Mouse (Mus musculus): ENCODE results near the gene Lifr. TPM values are rescaled to one million over a fixed set of nuclear protein-coding genes. Genes with fewer than 3 reads are reported as not detected.

Lifr gene
- polyA plus RNA-seq, 1 experiment from 2014 or later, result 9.4 TPM

DNA sequence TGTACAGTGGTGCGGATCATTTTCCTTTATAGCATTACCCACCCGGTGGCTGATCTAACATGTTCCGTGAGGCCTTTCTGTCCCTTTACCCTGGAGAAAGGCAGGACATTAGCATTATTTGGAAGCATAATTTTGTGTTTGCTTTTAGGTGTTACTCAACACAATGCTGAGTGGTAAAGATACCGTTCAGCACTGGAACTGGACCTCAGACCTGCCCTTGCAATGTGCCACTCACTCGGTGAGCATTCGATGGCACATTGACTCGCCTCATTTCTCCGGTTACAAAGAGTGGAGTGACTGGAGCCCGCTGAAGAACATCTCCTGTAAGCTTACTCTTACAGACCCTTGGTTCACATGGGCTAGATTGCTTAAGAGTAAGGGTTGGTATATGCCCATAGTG, 76.3 kb downstream of the Lifr start:
- ATAC-seq (replicated peaks; ENCODE audit: low FRiP score), result no peak

GRCm38 (mm10) chr15:7167238-7167905, 77.0 kb downstream of the Lifr start:
- no peak for ATAC-seq (replicated peaks; ENCODE audit: low FRiP score)
- Histone ChIP-seq H3K9me3 (ENCODE audit: control insufficient read depth, low read length) (no peaks in the 10 kb centered on the region), H3K9ac (ENCODE audit: low read length) (no peak overlapping the region), H3K4me3 (ENCODE audit: low read depth, low read length) (no peak overlapping the region), H3K27me3 (ENCODE audit: control insufficient read depth, insufficient read depth, low read length) (no peaks in the 10 kb centered on the region), H3K4me1 (replicated peaks; ENCODE audit: control insufficient read depth, insufficient read depth, low read length) (no peaks in the 10 kb centered on the region), H3K36me3 (ENCODE audit: control insufficient read depth, insufficient read depth, low read length) (no peaks in the 10 kb centered on the region), H3K27ac (ENCODE audit: low read depth, low read length) (no peak overlapping the region), H3K4me2 (ENCODE audit: low read depth, low read length, severe bottlenecking) (no peak overlapping the region)
- 91% methylated on average over 10 of the region's 10 CpGs for WGBS
- no peak for DNase-seq (ENCODE audit: low spot score)

More for the DNA sequence above, 76.3 kb downstream of the Lifr start:
- H3K4me3 ChIP-seq (ENCODE audit: low read depth, low read length), result no peak overlapping the region
- no peak overlapping the region for H3K9ac ChIP-seq (ENCODE audit: low read length)
- no peaks in the 10 kb centered on the region for H3K27me3 ChIP-seq (ENCODE audit: control insufficient read depth, insufficient read depth, low read length)
- no peaks in the 10 kb centered on the region for H3K36me3 ChIP-seq (ENCODE audit: control insufficient read depth, insufficient read depth, low read length)
- H3K4me2 ChIP-seq (ENCODE audit: low read depth, low read length, severe bottlenecking), result no peak overlapping the region
- no peaks in the 10 kb centered on the region for H3K9me3 ChIP-seq (ENCODE audit: control insufficient read depth, low read length)
- WGBS, result 93% methylated on average over 9 of the region's 9 CpGs
- H3K27ac ChIP-seq (ENCODE audit: low read depth, low read length), result no peak overlapping the region
- no peak for DNase-seq (ENCODE audit: low spot score)
- no peaks in the 10 kb centered on the region for H3K4me1 ChIP-seq (replicated peaks; ENCODE audit: control insufficient read depth, insufficient read depth, low read length)

GRCm38 (mm10) chr15:7167906-7168532, 77.6 kb downstream of the Lifr start:
- no peak for ATAC-seq (replicated peaks; ENCODE audit: low FRiP score)
- Histone ChIP-seq H3K4me2 (ENCODE audit: low read depth, low read length, severe bottlenecking) (no peak overlapping the region), H3K36me3 (ENCODE audit: control insufficient read depth, insufficient read depth, low read length) (no peaks in the 10 kb centered on the region), H3K4me1 (replicated peaks; ENCODE audit: control insufficient read depth, insufficient read depth, low read length) (no peaks in the 10 kb centered on the region), H3K4me3 (ENCODE audit: low read depth, low read length) (no peak overlapping the region), H3K9ac (ENCODE audit: low read length) (no peak overlapping the region), H3K27ac (ENCODE audit: low read depth, low read length) (no peak overlapping the region), H3K27me3 (ENCODE audit: control insufficient read depth, insufficient read depth, low read length) (no peaks in the 10 kb centered on the region), H3K9me3 (ENCODE audit: control insufficient read depth, low read length) (no peaks in the 10 kb centered on the region)
- 71% methylated on average over 11 of the region's 11 CpGs for WGBS
- no peak for DNase-seq (ENCODE audit: low spot score)

GRCm38 (mm10) chr15:7172875-7173274, 82.5 kb downstream of the Lifr start:
- H3K27me3 ChIP-seq (ENCODE audit: control insufficient read depth, insufficient read depth, low read length), result no peaks in the 10 kb centered on the region
- H3K4me2 ChIP-seq (ENCODE audit: low read depth, low read length, severe bottlenecking), result no peak overlapping the region
- H3K4me3 ChIP-seq (ENCODE audit: low read depth, low read length), result no peak overlapping the region
- H3K4me1 ChIP-seq (replicated peaks; ENCODE audit: control insufficient read depth, insufficient read depth, low read length), result no peaks in the 10 kb centered on the region
- 80% methylated on average over 2 of the region's 2 CpGs for WGBS
- no peak for DNase-seq (ENCODE audit: low spot score)
- no peaks in the 10 kb centered on the region for H3K36me3 ChIP-seq (ENCODE audit: control insufficient read depth, insufficient read depth, low read length)
- no peak overlapping the region for H3K27ac ChIP-seq (ENCODE audit: low read depth, low read length)
- H3K9ac ChIP-seq (ENCODE audit: low read length), result no peak overlapping the region
- no peaks in the 10 kb centered on the region for H3K9me3 ChIP-seq (ENCODE audit: control insufficient read depth, low read length)
- ATAC-seq (replicated peaks; ENCODE audit: low FRiP score), result no peak

DNA sequence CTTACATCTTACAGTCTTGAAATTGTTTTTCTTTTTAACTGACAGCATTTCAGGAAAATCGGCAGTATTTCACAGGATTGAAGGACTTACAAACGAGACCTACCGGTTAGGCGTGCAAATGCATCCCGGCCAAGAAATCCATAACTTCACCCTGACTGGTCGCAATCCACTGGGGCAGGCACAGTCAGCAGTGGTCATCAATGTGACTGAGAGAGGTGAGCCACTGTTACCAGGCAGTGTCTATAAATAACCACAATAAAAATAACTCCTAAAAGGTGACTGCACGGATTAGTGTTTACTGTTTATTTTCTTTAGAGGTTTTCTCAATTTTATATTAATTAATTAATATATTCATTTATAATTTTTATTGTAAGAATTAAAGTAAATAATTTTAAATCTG, 82.9 kb downstream of the Lifr start:
- Histone ChIP-seq H3K27me3 (ENCODE audit: control insufficient read depth, insufficient read depth, low read length) (no peaks in the 10 kb centered on the region), H3K4me2 (ENCODE audit: low read depth, low read length, severe bottlenecking) (no peak overlapping the region), H3K4me3 (ENCODE audit: low read depth, low read length) (no peak overlapping the region), H3K9me3 (ENCODE audit: control insufficient read depth, low read length) (no peaks in the 10 kb centered on the region), H3K4me1 (replicated peaks; ENCODE audit: control insufficient read depth, insufficient read depth, low read length) (no peaks in the 10 kb centered on the region), H3K9ac (ENCODE audit: low read length) (no peak overlapping the region), H3K27ac (ENCODE audit: low read depth, low read length) (no peak overlapping the region), H3K36me3 (ENCODE audit: control insufficient read depth, insufficient read depth, low read length) (no peaks in the 10 kb centered on the region)
- WGBS, result 93% methylated on average over 7 of the region's 7 CpGs
- ATAC-seq (replicated peaks; ENCODE audit: low FRiP score) (no peak), DNase-seq (ENCODE audit: low spot score) (no peak)

- Histone ChIP-seq H3K36me3 (ENCODE audit: control insufficient read depth, insufficient read depth, low read length) (no peaks in the 10 kb centered on the region), H3K9ac (ENCODE audit: low read length) (no peak overlapping the region), H3K4me1 (replicated peaks; ENCODE audit: control insufficient read depth, insufficient read depth, low read length) (no peaks in the 10 kb centered on the region), H3K27me3 (ENCODE audit: control insufficient read depth, insufficient read depth, low read length) (no peaks in the 10 kb centered on the region), H3K9me3 (ENCODE audit: control insufficient read depth, low read length) (no peaks in the 10 kb centered on the region), H3K4me2 (ENCODE audit: low read depth, low read length, severe bottlenecking) (no peak overlapping the region), H3K27ac (ENCODE audit: low read depth, low read length) (no peak overlapping the region), H3K4me3 (ENCODE audit: low read depth, low read length) (no peak overlapping the region)
- WGBS, result 88% methylated on average over 8 of the region's 8 CpGs
- no peak for DNase-seq (ENCODE audit: low spot score)
- no peak for ATAC-seq (replicated peaks; ENCODE audit: low FRiP score)
These were observed 83.4 kb downstream of the Lifr start for GRCm38 (mm10) chr15:7173776-7174175.

DNA sequence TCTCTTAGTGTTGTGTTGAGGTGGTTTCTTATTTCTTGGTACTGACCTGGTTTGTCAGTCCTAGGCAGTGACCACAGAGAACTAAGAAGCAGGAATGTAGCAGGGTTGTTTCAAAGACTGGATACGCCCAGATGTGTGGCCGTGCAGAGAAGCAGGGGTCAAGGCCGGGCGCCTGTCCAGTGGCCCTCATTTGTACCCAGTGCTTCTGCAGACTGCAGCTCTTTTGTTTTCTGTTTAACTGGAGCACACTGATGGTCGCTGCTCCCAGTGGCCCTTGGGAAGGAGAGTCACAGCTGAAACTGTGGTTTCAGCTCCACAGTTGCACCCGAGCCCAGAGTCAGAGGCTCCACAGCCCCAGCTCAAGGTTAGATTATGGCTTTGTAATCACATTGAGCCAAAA, 90.2 kb downstream of the Lifr start:
- H3K4me3 ChIP-seq (ENCODE audit: low read depth, low read length), result no peak overlapping the region
- DNase-seq (ENCODE audit: low spot score) (no peak), ATAC-seq (replicated peaks; ENCODE audit: low FRiP score) (no peak)
- 71% methylated on average over 6 of the region's 6 CpGs for WGBS
- no peak overlapping the region for H3K27ac ChIP-seq (ENCODE audit: low read depth, low read length)
- no peak overlapping the region for H3K9ac ChIP-seq (ENCODE audit: low read length)
- H3K36me3 ChIP-seq (ENCODE audit: control insufficient read depth, insufficient read depth, low read length), result no peaks in the 10 kb centered on the region
- no peaks in the 10 kb centered on the region for H3K9me3 ChIP-seq (ENCODE audit: control insufficient read depth, low read length)
- H3K27me3 ChIP-seq (ENCODE audit: control insufficient read depth, insufficient read depth, low read length), result no peaks in the 10 kb centered on the region
- no peak overlapping the region for H3K4me2 ChIP-seq (ENCODE audit: low read depth, low read length, severe bottlenecking)
- no peaks in the 10 kb centered on the region for H3K4me1 ChIP-seq (replicated peaks; ENCODE audit: control insufficient read depth, insufficient read depth, low read length)

DNA sequence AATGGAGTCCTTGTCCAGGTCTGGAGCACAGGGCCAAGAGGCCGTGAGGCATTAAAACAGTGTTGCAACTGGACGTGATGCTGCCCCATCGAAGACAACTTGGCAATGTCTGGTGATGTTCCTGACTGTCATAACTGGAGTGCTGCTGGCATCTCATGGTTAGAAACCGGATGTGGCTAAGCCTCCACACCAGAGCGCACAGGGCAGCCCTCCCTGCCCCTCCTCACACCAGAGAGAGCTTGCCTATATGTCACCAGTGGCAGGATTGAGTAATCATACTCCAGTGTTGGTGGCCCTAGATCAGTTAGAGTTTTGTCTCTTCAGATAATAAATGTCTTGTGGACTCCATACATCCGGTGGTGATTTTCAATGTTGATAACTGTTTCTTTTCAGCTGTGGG, 97.3 kb downstream of the Lifr start:
- DNase-seq (ENCODE audit: low spot score) (no peak), ATAC-seq (replicated peaks; ENCODE audit: low FRiP score) (no peak)
- 92% methylated on average over 6 of the region's 6 CpGs for WGBS
- H3K9me3 ChIP-seq (ENCODE audit: control insufficient read depth, low read length), result no peaks in the 10 kb centered on the region
- H3K9ac ChIP-seq (ENCODE audit: low read length), result no peak overlapping the region
- no peak overlapping the region for H3K27ac ChIP-seq (ENCODE audit: low read depth, low read length)
- H3K36me3 ChIP-seq (ENCODE audit: control insufficient read depth, insufficient read depth, low read length), result no peaks in the 10 kb centered on the region
- no peaks in the 10 kb centered on the region for H3K27me3 ChIP-seq (ENCODE audit: control insufficient read depth, insufficient read depth, low read length)
- H3K4me1 ChIP-seq (replicated peaks; ENCODE audit: control insufficient read depth, insufficient read depth, low read length), result no peaks in the 10 kb centered on the region
- H3K4me3 ChIP-seq (ENCODE audit: low read depth, low read length), result no peak overlapping the region
- no peak overlapping the region for H3K4me2 ChIP-seq (ENCODE audit: low read depth, low read length, severe bottlenecking)
